Mouse (Mus musculus) testis, postnatal 14 days (tissue): ENCODE measurements around the gene Lrrc14b.

Experiments used
- DNase-seq: peaks from one replicate; pipeline ENCODE4 v3.0.0; 2021; ENCODE audit warnings: low spot score

The Lrrc14b gene

DNA sequence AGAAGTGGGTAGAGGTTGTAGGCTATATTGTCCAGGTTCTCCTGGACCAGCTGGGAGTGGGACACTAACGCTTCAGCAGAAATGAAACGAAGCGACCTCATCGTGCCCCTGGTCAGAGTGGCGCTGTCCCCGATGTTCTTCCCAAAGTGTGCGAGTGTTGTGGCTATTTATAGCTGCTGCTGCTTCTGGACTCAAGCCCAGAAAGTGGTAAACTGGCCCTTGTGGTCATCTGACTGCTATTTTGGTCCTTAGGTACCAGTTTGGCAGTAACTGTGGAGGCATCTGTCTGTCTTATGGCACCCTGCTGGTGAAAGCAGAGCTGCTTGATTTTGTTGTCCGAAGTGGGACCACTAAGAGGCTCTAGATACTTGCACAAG lies at the start of gene Lrrc14b:
Lrrc14b (minus strand) TSS at position 147 of the 377 bp plus-strand sequence.
- DNase-seq, result no peak

DNA sequence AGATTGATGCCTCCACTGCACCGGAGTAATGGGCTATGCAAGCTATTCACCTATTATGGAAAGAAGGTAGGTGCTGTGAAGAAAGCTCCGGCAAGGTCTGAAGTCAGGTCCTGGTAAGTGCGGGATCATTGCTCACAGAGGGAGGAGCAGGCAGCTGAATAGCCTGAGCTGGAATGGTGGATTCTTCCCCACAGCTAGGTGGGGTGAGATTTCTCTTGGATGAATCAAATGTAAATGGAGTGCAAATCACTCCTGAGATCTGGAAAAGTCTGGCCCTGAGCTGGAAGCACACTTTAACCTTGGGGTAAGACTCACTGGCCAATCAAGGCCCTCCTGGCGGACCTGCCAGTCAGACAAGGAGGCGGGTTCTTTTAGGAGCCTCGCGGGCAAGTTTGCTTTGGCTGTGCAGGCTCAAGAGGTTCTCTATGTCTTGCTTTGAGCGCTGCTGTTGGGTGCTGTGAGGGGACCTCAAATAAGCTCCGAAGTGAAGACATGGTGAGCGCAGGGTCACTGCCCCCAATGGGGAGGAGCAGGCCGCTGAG lies 35.6 kb upstream of the Lrrc14b start, which contains the start of gene Ftl1-ps1:
Ftl1-ps1 (plus strand) TSS at position 397 of the 542 bp plus-strand sequence.
- DNase-seq, result no peak

DNA sequence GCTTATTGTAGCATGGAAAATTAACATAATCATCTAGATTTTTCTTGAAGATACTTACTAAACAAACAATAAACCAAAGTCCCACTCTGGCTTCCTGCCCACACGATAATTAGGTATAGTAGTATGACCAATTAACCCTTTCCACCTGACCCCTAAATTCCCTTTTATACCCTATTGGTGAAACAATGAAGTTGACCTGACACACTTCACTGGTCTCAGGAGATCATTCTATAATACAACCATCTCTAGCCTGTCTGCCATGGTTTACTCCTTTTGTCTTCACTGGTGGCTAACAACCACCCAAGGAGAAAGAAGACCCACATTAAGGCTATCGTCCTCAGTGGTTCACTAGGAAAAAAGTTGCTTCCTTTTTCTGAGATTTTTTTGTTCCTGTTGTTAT lies 27.4 kb upstream of the Lrrc14b start:
- no peak for DNase-seq

DNA sequence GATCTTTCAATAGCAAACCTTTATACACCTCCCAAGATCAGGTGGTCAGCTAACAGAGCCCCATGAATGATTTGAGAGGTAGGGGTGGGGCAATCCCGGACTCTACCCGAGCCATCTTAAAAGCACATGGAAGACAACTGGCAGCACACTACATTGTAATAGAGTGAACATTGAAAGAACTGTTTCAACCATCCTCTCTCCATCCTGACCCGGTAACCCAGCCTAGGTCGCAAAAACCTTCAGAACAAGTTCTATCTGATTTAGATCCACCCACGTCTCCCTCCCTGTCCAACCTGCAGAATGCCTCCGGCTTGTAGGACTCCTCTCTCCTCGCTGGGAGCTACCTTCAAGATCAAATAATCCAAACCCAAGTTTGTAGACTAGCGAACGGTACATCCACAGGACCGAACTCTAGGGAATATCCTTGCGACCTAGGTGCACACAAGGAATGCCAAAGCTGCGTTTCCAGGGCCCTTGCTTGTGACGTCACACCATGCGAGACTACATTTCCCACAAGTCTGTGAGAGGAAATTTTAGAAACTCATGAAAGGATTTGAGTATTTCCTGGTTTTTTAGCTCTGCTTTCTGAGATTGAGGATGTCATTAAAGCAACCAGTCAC lies 26.7 kb upstream of the Lrrc14b start, which contains the start of gene Zfp72:
Zfp72 (minus strand) TSS at position 466 of the 620 bp plus-strand sequence.
- DNase-seq, result peak; percentile 50

DNA sequence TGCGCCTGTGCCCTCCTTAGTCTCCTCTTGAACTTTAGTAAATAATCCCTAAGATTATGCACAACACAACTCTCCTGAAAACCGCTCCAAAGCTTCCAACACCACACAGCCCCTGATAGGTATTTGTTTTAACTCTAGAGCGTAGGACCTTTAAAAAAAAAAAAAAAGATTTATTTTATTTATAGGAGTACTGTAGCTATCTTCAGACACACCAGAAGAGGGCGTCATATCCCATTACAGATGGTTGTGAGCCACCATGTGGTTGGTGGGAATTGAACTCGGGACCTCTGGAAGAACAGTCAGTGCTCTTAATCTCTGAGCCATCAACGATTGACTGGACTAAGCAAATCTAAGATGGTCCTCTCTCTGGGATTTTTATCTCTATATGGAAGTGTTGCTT lies 25.9 kb upstream of the Lrrc14b start:
- DNase-seq, result no peak

DNA sequence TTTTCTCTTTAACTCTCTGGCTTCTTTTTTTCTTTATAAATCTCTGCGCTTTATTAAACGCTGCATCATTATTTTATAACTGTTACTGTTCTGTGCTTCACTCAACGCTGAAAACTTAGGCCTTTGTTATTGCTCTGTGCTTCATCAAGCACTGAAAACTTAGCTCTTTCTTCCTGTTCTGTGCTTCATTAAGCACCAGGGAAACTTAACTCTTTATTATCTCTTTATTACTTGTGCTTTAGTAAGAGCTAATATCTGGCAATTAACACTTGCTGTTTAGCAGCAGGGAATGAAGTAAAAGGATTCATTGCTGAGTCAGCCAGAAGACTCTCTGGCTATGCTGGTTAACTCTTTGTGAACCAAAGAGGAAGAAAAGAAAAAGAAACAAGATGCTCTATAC lies 18.5 kb upstream of the Lrrc14b start:
- no peak for DNase-seq

DNA sequence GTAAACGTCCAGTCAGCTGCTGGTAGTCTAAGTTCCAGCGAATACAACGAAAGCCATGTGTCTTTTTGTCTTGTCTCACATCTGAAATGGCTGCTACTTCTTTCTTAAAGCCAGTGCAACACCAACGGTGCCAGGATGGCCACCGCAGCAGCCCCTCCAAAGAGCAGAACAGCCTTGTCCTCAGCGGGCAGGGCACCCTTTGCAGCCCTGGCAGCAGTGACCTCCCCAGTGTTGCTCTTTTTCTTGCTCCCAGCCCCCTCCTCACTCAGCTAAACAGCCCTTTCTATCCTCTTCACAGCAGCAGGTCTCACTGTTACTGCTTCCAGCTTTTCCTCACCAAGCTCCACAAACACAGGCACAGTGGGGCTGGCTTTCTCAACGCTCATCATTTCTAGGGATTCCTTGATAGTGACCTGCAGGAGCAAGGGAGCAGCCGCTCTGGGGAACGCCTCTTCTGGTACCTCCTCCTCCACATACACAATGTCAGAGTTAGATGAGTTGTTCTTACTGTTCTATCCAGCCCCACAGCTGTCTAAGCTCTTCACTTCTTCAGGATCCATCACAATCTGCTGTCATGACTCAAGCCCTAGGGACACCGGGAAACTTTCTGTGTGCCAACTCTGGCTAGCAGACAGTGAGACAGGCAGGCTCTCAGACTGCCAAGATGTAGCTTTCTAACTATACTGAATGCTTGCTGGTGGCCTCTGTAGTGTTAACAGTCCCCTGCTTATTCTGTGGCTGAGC lies 17.9 kb upstream of the Lrrc14b start:
- DNase-seq, result no peak

DNA sequence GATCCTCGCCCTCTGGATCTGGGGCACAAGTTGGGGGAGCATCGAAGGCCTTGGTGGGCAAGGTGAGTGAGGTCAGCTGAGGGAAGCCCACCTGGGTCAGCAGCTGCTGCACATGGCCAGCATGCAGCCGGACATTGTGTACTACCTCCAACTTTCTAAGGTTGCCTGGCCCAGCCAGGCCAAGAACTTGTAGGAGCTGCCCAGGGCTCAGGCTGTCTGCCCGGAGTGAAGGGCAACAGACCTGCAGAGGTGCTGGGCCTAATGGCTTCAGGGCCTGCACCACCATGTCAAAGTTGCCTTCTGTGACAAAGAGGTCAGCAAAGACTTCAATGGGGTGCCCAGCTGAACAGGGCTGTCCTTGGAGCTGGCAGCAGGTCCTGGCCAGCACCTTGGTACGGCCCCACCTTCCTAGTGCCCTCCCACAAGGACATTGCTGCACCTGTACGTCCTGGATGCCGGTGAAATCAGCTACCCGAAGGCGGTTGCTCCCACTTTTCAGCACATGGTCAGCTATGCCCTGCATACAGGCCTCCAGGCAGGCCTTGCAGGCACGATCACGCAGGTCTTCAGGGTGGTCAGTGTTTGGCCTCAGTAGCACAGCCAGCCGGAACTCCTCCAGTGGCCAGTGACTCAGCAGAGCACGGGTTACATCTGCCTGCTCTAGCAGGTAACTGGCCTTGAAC lies 488 bp downstream of the Lrrc14b start:
- no peak for DNase-seq

DNA sequence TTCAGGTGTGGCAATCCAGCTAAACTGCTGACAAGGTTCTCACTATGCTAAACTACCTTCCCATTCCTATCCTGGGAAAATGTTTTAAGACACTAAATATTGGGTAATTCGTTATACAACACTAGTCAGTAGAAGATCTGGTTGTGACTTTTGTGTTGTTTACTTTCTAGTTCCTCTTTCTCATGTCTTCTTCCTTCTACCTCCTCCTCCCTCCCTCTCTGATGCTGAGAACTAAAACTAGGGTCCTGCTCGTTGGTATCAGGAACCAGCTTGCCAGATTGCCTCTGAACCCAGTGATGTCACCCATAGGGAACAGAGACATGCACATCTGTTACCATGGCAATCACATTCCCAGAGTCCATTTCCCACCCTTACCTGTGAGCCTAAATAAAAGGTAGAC lies 1.6 kb downstream of the Lrrc14b start:
- DNase-seq, result no peak

DNA sequence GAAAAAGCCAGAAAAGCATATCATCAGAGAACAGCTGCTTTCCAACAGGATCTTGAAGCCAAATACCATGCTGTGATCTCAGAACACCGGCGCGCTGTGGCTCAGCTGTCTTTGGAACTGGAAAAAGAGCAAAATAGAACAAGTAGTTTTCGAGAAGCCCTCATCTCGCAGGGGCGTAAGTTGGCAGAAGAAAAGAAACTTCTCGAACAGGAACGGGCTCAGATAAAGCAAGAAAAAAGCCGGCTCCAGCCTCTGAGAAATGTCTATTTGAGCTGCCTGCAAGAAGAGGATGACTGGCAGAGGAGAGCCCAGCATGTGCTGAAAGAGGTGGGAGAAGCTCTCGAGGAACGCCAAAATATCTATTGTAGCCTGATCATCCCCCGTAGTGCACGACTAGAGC lies 7.3 kb downstream of the Lrrc14b start:
- DNase-seq, result peak; percentile 12

DNA sequence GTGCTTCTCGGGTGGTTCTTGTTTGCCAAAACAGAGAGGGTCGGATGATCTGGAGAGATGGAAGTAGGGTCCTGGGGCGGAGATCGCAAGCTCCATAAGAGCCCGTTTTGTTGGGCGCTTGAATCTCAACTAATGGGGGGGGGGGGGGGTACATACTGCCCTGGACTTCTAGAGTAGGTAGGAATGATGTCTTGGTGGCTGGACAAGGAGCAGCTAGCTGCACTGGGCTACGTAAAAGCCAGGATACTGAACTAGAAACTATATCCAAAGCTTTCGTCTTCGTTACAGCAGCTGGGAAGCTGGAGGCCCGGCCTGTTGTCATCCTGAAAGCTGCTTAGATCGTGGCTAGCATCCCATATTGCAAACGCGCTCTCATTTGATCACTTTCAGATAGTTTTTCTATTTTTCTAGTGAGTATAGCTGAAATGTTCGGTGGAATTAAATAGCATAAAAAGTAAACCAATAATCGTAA lies 13.3 kb downstream of the Lrrc14b start:
- DNase-seq, result no peak

DNA sequence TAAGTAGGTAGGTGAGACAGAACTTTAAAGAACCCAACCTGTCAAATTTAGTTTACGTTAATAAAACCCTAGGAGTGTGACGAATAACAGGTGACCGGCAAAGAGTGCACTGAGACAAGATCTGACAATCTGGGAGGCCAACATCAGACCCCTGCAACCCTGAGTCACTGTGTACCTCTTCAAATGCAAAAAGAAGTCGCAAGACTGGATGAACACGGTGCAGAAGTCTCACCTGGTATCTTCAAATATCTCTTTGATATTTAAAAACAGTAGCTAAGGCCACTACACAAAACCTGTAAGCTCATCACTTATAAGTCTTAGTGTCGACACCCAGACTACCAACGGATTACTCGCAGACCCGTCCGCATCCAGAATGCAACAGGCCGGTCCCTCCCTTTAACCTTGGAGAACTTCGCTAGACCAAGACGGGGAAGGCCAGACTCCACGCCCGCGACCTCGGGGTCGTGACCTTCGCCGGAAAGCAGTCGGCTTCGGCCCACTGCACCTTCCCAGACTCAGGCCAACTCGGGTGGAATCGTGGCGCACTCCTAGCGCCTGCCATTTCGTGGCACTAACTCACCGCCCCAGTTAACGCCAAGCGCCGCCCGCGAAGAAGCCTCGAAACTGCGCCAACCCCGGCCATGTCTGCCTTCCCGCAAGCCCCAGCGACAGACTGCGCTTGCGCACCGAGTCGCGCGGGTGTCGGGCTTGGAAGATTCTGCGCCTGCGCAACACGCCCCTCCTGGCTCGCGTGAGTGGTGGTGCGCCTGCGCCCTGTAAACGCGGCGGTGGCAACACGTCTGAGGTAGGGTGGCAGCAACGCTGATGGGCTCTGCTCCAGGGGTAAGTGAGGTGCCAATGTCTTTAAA lies 14.0 kb downstream of the Lrrc14b start, which contains the start of the genes Sdha and Ccdc127:
Sdha (minus strand) TSS at position 715 of the 869 bp plus-strand sequence.
Ccdc127 (plus strand) TSS at position 744 of the 869 bp plus-strand sequence.
- peak; percentile 95 for DNase-seq

DNA sequence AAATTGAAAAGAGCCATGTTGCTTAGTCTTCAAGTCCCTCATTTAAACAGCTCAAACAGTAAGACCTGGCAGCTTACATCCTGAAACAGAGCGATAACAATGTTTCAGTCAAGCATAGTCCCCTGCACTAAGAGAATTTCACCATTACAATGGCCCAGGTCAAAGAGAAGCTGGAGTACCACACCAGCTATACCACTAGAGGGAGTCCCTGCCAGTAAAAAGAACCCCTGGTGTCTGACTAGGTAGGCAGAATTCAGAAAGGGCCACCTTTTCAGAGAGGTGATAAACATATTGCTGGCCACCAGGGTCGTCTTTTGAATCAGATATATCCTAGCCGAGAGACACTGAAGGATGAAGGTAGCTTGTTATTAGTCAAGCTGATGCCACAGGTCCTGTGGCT lies 22.8 kb downstream of the Lrrc14b start:
- no peak for DNase-seq

DNA sequence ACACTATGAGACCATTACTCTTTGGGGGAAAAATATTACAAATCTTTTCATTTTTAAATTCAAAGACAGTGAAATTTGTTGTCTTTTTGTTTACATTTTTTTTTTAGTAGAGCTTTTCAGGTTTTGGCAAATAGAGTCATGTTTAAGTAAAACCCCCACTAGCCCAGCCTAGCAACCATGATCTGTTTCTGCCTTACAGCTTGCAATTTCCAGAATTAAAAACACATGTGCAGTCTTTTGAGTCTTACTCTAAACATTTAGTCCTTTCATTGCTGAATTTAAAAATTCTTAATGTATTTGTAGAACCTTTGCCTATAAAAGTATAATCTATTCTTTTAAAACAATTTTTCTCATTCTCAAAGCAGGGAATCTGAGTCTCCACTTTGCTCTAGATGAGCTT lies 34.5 kb downstream of the Lrrc14b start:
- no peak for DNase-seq

DNA sequence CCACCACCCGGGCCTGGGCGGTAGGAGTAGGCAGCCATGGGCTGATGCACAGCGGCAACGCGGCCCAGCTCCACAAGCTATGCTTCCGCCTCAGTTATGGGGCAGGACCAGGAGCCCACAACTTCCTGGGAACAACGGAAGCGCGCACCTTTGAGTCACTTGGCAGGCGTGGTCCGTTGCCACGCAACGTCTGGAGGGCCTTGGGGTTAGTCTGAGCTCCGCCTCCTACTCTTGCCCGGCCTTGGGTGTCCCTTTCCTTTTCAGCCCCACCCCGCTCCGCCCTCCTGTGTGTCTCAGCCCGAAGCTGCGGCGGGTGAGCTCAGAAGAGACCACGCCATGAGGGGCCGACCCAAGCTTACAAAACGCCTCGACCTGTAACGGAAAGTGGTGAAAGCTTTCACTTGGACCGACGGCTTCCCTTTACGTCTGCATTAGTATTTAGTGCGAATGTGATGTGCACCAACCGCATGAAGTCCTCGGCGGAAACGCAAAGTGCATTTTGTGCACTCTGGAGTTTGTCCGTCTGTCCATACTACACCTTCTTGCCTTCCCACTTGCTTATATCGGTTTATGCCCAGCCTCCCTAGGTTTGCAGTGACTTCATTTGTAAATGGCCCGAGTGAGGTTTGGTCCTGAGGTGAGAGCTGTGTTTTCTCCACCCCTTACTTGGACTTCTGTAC lies 46.5 kb downstream of the Lrrc14b start, which contains the start of gene Pdcd6:
Pdcd6 (minus strand) TSS at position 411 of the 680 bp plus-strand sequence.
- peak; percentile 93 for DNase-seq

DNA sequence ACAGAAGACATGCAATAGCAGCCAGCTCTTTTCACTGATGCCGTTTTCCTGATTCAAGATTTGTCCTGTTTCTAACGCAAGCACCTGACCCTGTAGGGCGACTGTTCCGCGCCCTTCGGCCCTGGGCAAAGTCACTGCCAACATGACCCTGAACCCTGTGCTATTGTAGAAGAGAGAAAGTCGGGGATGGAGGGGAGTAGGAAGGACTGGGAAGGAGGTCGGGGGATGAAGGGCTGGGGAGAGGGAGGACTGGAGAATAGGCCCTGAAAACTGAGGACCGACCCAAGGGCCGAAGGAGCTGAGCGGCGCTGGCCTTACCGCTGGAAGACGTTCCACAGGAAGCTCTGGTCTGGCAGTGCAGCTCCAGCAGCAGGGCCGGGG lies 47.0 kb downstream of the Lrrc14b start:
- no peak for DNase-seq

DNA sequence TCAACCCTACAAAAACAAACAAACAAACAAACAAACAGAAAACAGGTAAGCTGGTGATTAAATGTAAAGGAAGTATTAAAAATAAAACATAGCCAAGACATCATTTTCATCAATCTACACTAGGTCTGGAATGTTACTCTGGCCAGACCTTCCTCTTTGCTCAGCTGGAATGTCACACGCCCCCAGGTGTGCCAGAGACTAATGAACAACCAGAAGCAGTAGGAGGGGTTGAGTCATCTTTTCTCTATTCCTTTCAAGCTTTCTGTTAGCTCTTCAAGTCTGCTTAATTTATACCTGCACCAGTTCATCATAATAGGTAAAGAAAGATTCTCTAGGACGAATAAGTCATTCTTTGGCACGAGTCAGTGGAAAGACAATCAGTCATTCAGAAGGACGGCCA lies 47.4 kb downstream of the Lrrc14b start:
- no peak for DNase-seq

DNA sequence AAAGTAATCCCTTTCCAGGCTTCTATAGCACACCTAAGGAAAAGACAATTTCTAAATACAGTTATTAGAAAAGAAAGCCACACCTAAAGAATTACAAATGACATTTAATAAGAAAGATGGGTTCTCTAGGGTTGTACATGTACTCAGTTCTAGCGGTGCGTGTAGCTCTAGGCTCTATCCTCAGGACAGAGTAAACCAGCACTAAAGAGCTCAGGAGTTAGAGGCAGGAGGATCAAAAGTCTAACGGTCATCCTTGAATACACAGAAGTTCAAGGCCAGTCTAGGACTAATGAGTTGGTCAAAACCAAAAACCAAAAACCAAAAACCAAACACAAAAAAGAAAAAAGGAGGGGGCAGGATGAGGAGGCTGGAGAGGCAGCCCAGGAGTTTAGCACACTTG lies 49.2 kb downstream of the Lrrc14b start:
- no peak for DNase-seq
